Mouse (Mus musculus) kidney, embryonic 16.5 days (tissue): Measurements from ENCODE around the gene H1foo. TPM values are rescaled to one million over a fixed set of nuclear protein-coding genes. Genes with fewer than 3 reads are reported as not detected.
A peak's percentile ranks its signal among the peaks of the same experiment; 100 is the strongest.

ENCODE experiments used
- ATAC-seq: fragments of 200-750 bp; cut with Nextera tagmentation; 2 replicates; pipeline ENCODE4 v1.8.0; 2017; ENCODE audit warnings: moderate TSS enrichment; ENCODE audit not compliant: low FRiP score, low TSS enrichment
- H3K27ac ChIP-seq: fragments of 300-500 bp; sonication (generic); 2 replicates; pipeline ENCODE4 v1.5.1; 2014; ENCODE audit warnings: low read length
- H3K27me3 ChIP-seq: fragments of 300-500 bp; sonication (generic); 2 replicates; pipeline ENCODE4 v1.6.1; 2014; ENCODE audit warnings: low read length, control low read depth, mixed read lengths; ENCODE audit not compliant: insufficient read depth
- H3K36me3 ChIP-seq: fragments of 300-500 bp; sonication (generic); 2 replicates; pipeline ENCODE4 v1.6.1; 2014; ENCODE audit warnings: low read length, control low read depth, mixed read lengths; ENCODE audit not compliant: insufficient read depth
- H3K4me1 ChIP-seq: fragments of 300-500 bp; sonication (generic); 2 replicates; pipeline ENCODE4 v1.6.1; 2014; ENCODE audit warnings: low read length, control low read depth, mixed read lengths; ENCODE audit not compliant: insufficient read depth
- H3K4me2 ChIP-seq: fragments of 300-500 bp; sonication (generic); replicated peaks from 2 replicates; pipeline ENCODE4 v1.6.1; 2014; ENCODE audit warnings: low read depth, low read length
- H3K4me3 ChIP-seq: fragments of 300-500 bp; sonication (generic); 2 replicates; pipeline ENCODE4 v1.5.1; 2014; ENCODE audit warnings: mild to moderate bottlenecking, low read length
- H3K9ac ChIP-seq: fragments of 300-500 bp; sonication (generic); replicated peaks from 2 replicates; pipeline ENCODE4 v1.6.1; 2014; ENCODE audit warnings: low read length
- H3K9me3 ChIP-seq: fragments of 300-500 bp; sonication (generic); 2 replicates; pipeline ENCODE4 v1.6.1; 2016; ENCODE audit warnings: low read length, control low read depth
- WGBS: fragments of 180-500 bp; shearing (Covaris S2); extraction: QIAGEN DNeasy Blood & Tissue Kit; methylation state at CpG from one replicate; pipeline ENCODE4 v1.1.7; 2014; 5-methylcytosine and 5-hydroxymethylcytosine counted together
- polyA plus RNA-seq: library from polyadenylated mRNA; unstranded; fragments of >200 nt; fragmentation: Nextera tagmentation; extraction: Ambion mirVana; gene quantifications from 2 replicates; pipeline ENCODE4 v1.2.1, GENCODE M21; 2015

The H1foo gene
- polyA plus RNA-seq, 1 experiment from 2014 or later, result not detected

GRCm38 (mm10) chr6:115989032-115989431 is 44.3 kb downstream of the H1foo start:
- no peak overlapping the region for H3K27ac ChIP-seq
- H3K4me3 ChIP-seq, result peak overlapping the region; percentile 59
- no peaks in the 10 kb centered on the region for H3K9me3 ChIP-seq
- no peak for ATAC-seq
- H3K36me3 ChIP-seq, result no peaks in the 10 kb centered on the region
- 0 out of 2 replicates have a peak, but pooled peaks cover 10% of the 10 kb centered on the region for H3K27me3 ChIP-seq
- H3K4me2 ChIP-seq, result peak overlapping the region; percentile 73
- peaks cover 89% of the 10 kb centered on the region for H3K4me1 ChIP-seq
- 0 out of 2 replicates have a peak overlapping the region, but pooled peaks have one; percentile 32 for H3K9ac ChIP-seq
- 72% methylated on average over 5 of the region's 5 CpGs for WGBS

GRCm38 (mm10) chr6:115989607-115990006 is 44.9 kb downstream of the H1foo start:
- peak overlapping the region; percentile 59 for H3K4me3 ChIP-seq
- no peak overlapping the region for H3K27ac ChIP-seq
- no peak for ATAC-seq
- WGBS, result 74% methylated on average over 4 of the region's 4 CpGs
- H3K27me3 ChIP-seq, result 0 out of 2 replicates have a peak, but pooled peaks cover 10% of the 10 kb centered on the region
- H3K9me3 ChIP-seq, result no peaks in the 10 kb centered on the region
- no peaks in the 10 kb centered on the region for H3K36me3 ChIP-seq
- H3K4me1 ChIP-seq, result peaks cover 85% of the 10 kb centered on the region
- H3K4me2 ChIP-seq, result peak overlapping the region; percentile 73
- peak overlapping the region; percentile 47; the same call in 1 of the 2 replicates for H3K9ac ChIP-seq

DNA sequence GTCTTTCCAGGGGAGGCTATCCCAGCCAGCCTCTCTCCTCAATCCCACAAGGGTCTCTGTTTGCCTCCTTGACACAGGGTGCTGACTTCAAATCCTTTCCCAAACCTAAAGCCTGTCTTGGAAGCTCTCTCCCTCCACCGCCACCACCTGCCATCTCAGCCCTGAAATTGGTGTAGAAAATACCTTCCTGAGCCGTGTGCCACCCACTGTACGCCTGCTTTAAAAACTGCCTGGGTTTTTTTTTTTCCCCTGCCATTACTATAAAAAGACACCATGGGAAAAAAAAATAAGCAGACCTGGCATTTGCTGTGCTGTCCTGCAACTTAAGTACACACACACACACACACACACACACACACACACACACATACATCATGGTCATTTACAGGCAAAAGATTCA is 45.3 kb downstream of the H1foo start:
- no peak for ATAC-seq
- Histone ChIP-seq H3K4me2 (peak overlapping the region; percentile 73), H3K9me3 (no peaks in the 10 kb centered on the region), H3K4me1 (peaks cover 80% of the 10 kb centered on the region), H3K9ac (no peak overlapping the region; the same call in 1 of the 2 replicates), H3K27me3 (0 out of 2 replicates have a peak, but pooled peaks cover 10% of the 10 kb centered on the region), H3K36me3 (no peaks in the 10 kb centered on the region), H3K27ac (no peak overlapping the region), H3K4me3 (peak overlapping the region; percentile 59)
- 78% methylated on average over 3 of the region's 3 CpGs for WGBS

DNA sequence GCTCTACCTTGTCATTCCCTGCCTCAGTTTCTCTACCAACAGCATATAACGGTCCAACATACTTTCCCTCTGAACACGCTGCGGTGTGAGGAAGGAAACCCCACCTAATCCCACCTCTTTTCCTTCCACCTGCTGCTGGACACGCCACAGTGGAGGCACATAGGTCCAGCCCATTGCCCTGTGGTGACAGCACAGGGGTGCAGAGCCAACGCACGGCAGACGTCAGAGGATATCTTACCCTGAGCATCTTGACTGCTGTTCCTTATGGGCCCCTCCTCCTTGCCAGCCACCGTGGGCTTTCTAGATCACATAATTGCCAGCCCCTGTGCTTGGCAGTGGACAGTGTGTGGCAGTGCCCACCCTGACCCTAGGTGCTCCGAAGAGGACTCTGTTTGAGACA is 45.7 kb downstream of the H1foo start:
- Histone ChIP-seq H3K4me2 (peak overlapping the region; percentile 73), H3K4me1 (peaks cover 77% of the 10 kb centered on the region), H3K27ac (no peak overlapping the region), H3K36me3 (no peaks in the 10 kb centered on the region), H3K4me3 (peak overlapping the region; percentile 59), H3K9me3 (no peaks in the 10 kb centered on the region), H3K9ac (peak overlapping the region; percentile 82), H3K27me3 (0 out of 2 replicates have a peak, but pooled peaks cover 10% of the 10 kb centered on the region)
- 76% methylated on average over 9 of the region's 9 CpGs for WGBS
- ATAC-seq, result no peak

- Histone ChIP-seq H3K9ac (peak overlapping the region; percentile 82), H3K4me3 (peak overlapping the region; percentile 59), H3K27me3 (0 out of 2 replicates have a peak, but pooled peaks cover 10% of the 10 kb centered on the region), H3K4me2 (peak overlapping the region; percentile 73), H3K27ac (peak overlapping the region; percentile 82), H3K36me3 (no peaks in the 10 kb centered on the region), H3K4me1 (peaks cover 77% of the 10 kb centered on the region), H3K9me3 (no peaks in the 10 kb centered on the region)
- ATAC-seq, result peak; percentile 29; the same call in 1 of the 2 replicates
- WGBS, result 30% methylated on average over 13 of the region's 13 CpGs
Measured at GRCm38 (mm10) chr6:115991108-115991880, 46.6 kb downstream of the H1foo start.

- peaks cover 75% of the 10 kb centered on the region for H3K4me1 ChIP-seq
- 25% methylated on average over 10 of the region's 10 CpGs for WGBS
Measured at GRCm38 (mm10) chr6:115991881-115992620, 47.3 kb downstream of the H1foo start.

GRCm38 (mm10) chr6:115992981-115993380 is 48.2 kb downstream of the H1foo start:
- no peak for ATAC-seq
- H3K4me1 ChIP-seq, result peaks cover 75% of the 10 kb centered on the region
- H3K9me3 ChIP-seq, result no peaks in the 10 kb centered on the region
- H3K4me3 ChIP-seq, result peak overlapping the region; percentile 59
- H3K27me3 ChIP-seq, result 0 out of 2 replicates have a peak, but pooled peaks cover 10% of the 10 kb centered on the region
- H3K9ac ChIP-seq, result peak overlapping the region; percentile 82
- 48% methylated on average over 6 of the region's 6 CpGs for WGBS
- peak overlapping the region; percentile 73 for H3K4me2 ChIP-seq
- H3K36me3 ChIP-seq, result no peaks in the 10 kb centered on the region
- peak overlapping the region; percentile 40; the same call in 1 of the 2 replicates for H3K27ac ChIP-seq

More at GRCm38 (mm10) chr6:115991881-115992620, 47.3 kb downstream of the H1foo start:
- Histone ChIP-seq H3K36me3 (no peaks in the 10 kb centered on the region), H3K27me3 (0 out of 2 replicates have a peak, but pooled peaks cover 10% of the 10 kb centered on the region), H3K4me3 (peak overlapping the region; percentile 59), H3K9me3 (no peaks in the 10 kb centered on the region), H3K9ac (peak overlapping the region; percentile 82), H3K4me2 (peak overlapping the region; percentile 73), H3K27ac (peak overlapping the region; percentile 82)
- no peak for ATAC-seq

DNA sequence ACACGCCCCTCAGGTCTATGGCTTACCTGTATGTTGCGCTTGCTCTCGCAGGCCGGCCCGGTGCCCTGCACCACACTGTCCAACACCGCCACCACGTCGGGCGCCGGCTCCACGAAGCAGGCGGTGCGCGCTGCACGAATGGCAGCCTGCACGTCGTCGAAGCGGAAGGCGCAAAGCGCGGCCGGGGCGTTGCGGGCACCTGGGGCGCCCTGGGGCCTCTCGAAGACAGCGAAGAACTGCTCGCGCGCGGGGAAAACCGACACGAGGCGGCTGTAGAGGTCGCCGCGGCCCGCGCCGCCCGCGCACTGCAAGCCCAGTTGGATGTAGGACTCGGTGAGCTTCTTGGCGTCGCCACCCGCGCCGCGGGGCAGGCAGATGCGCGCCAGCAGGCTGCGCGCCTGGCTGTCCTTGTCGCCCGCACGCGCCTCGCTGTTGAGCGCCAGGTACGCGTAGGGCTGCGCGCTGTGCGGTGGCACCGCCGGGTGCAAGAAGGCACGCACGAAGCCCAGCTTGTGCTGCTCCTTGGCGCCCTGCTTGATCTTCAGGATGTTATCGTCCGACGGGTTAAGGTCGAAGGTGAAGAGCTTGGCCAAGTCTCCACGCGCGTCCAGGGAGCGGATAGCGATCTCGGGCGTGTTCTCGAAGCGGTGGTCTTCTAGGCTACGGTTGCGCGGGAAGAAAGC is 48.9 kb downstream of the H1foo start:
- H3K4me1 ChIP-seq, result peaks cover 77% of the 10 kb centered on the region
- peak overlapping the region; percentile 97; the same call in 1 of the 2 replicates for H3K27ac ChIP-seq
- peak overlapping the region; percentile 59 for H3K4me3 ChIP-seq
- no peak for ATAC-seq
- peak overlapping the region; percentile 82 for H3K9ac ChIP-seq
- peak overlapping the region; percentile 73 for H3K4me2 ChIP-seq
- WGBS, result under 1% methylated on average over 86 of the region's 86 CpGs
- H3K27me3 ChIP-seq, result 0 out of 2 replicates have a peak, but pooled peaks cover 10% of the 10 kb centered on the region
- no peaks in the 10 kb centered on the region for H3K9me3 ChIP-seq
- no peaks in the 10 kb centered on the region for H3K36me3 ChIP-seq
